In genomic region chr13:38527041-38527796, GRCm38 (mm10) we compare ENCODE assay signal across 8 mouse cellular contexts. TPM values are rescaled to one million over a fixed set of nuclear protein-coding genes. Genes with fewer than 3 reads are reported as not detected.
DNase-seq lines count a peak whose midpoint lies in the region; ATAC-seq and TF ChIP-seq lines count a peak whose summit lies in the region.

No protein-coding gene starts in this region.

- H3K36me3 ChIP-seq in testis, adult 2 months (ENCODE audit: control insufficient read depth, insufficient read depth, low read length), result no peaks in the 10 kb centered on the region
- 0 out of 2 replicates have a peak, but pooled peaks cover 3% of the 10 kb centered on the region for H3K36me3 ChIP-seq in intestine, embryonic 15.5 days
- H3K36me3 ChIP-seq in midbrain, embryonic 12.5 days, result peaks cover 10% of the 10 kb centered on the region; the same call in 1 of the 2 replicates

- no peak for TF ChIP-seq POLR2A in testis, adult 2 months (IDR thresholded peaks at IDR 0.05; ENCODE audit: control insufficient read depth, low read depth, low read length)

- DNase-seq in embryo, embryonic 10.5 days (ENCODE audit: low spot score), result peak; percentile 61
- no peak for DNase-seq in embryo, embryonic 10 days (ENCODE audit: low spot score)
- DNase-seq in testis, postnatal 14 days (ENCODE audit: low spot score), result no peak
- no peak for DNase-seq in urinary bladder, postnatal 10 days (ENCODE audit: low spot score)
- no peak for DNase-seq in layer of hippocampus, postnatal 36 days

- H3K4me3 ChIP-seq in testis, adult 2 months (ENCODE audit: control insufficient read depth, low read depth, low read length), result peak overlapping the region; percentile 90
- H3K4me3 ChIP-seq in intestine, embryonic 15.5 days (replicated peaks), result peak overlapping the region; percentile 98
- peak overlapping the region; percentile 83 for H3K4me3 ChIP-seq in midbrain, embryonic 12.5 days

- 4% methylated on average over 15 of the region's 15 CpGs for WGBS in intestine, embryonic 15.5 days
- 15% methylated on average over 15 of the region's 15 CpGs for WGBS in midbrain, embryonic 12.5 days

- H3K27me3 ChIP-seq in testis, adult 2 months (ENCODE audit: control insufficient read depth, insufficient read depth, low read length), result no peaks in the 10 kb centered on the region
- no peaks in the 10 kb centered on the region for H3K27me3 ChIP-seq in intestine, embryonic 15.5 days (replicated peaks)
- no peaks in the 10 kb centered on the region; the same call in 1 of the 2 replicates for H3K27me3 ChIP-seq in midbrain, embryonic 12.5 days

- H3K4me1 ChIP-seq in testis, adult 2 months (ENCODE audit: control insufficient read depth, insufficient read depth, low read length), result peaks cover 8% of the 10 kb centered on the region
- peaks cover 20% of the 10 kb centered on the region for H3K4me1 ChIP-seq in intestine, embryonic 15.5 days (replicated peaks)
- peaks cover 22% of the 10 kb centered on the region for H3K4me1 ChIP-seq in midbrain, embryonic 12.5 days

- ATAC-seq in intestine, embryonic 15.5 days, result peak; percentile 34
- peak; percentile 20 for ATAC-seq in midbrain, embryonic 12.5 days (ENCODE audit: low FRiP score, low read depth)

- peak overlapping the region; percentile 81 for H3K4me2 ChIP-seq in intestine, embryonic 15.5 days (replicated peaks)
- H3K4me2 ChIP-seq in midbrain, embryonic 12.5 days (replicated peaks), result peak overlapping the region; percentile 90

- H3K9me3 ChIP-seq in intestine, embryonic 15.5 days, result no peaks in the 10 kb centered on the region
- no peaks in the 10 kb centered on the region for H3K9me3 ChIP-seq in midbrain, embryonic 12.5 days

- no peak overlapping the region for H3K27ac ChIP-seq in testis, adult 2 months (ENCODE audit: control insufficient read depth, insufficient read depth, low read depth, low read length)
- H3K27ac ChIP-seq in intestine, embryonic 15.5 days, result peak overlapping the region; percentile 95
- peak overlapping the region; percentile 72 for H3K27ac ChIP-seq in midbrain, embryonic 12.5 days (replicated peaks)

- no peak for TF ChIP-seq CTCF in testis, adult 2 months (IDR thresholded peaks at IDR 0.05; ENCODE audit: control insufficient read depth, insufficient read depth, insufficient replicate concordance, low read depth, low read length)

- peak overlapping the region; percentile 93 for H3K9ac ChIP-seq in intestine, embryonic 15.5 days
- H3K9ac ChIP-seq in midbrain, embryonic 12.5 days (replicated peaks), result peak overlapping the region; percentile 84

RNA-seq across cellular contexts. Expression of gene Txndc5, which starts 1.4 kb away (rescaled TPM):
- polyA plus RNA-seq in testis, adult 2 months (2012; rRNA removed), result 15.8 and 16.3 TPM in 2 replicates
- 245 and 256 TPM in 2 replicates for polyA plus RNA-seq in intestine, embryonic 15.5 days (2015; fragmentation: Nextera tagmentation; extraction: Ambion mirVana)
- 104 and 116 TPM in 2 replicates for polyA plus RNA-seq in midbrain, embryonic 12.5 days (2016; fragmentation: Nextera tagmentation; extraction: Ambion mirVana)
- 10 to 100 TPM; 42.9 to 44.3 TPM for total RNA-seq in layer of hippocampus, postnatal 36 days (2021)
